Mouse (Mus musculus): ENCODE measurements around the gene Plxnc1.

Plxnc1 gene

GRCm38 (mm10) chr10:94818127-94818526, 126.5 kb downstream of the Plxnc1 start:
- 0 out of 2 replicates have a peak, but pooled peaks cover 2% of the 10 kb centered on the region for H3K36me3 ChIP-seq (ENCODE audit: control insufficient read depth, insufficient read depth, low read length, poor library complexity, severe bottlenecking)
- DNase-seq (ENCODE audit: low read depth, low spot score): no peak
- H3K27me3 ChIP-seq (ENCODE audit: control insufficient read depth, insufficient read depth, low read length, poor library complexity, severe bottlenecking): no peaks in the 10 kb centered on the region

DNA sequence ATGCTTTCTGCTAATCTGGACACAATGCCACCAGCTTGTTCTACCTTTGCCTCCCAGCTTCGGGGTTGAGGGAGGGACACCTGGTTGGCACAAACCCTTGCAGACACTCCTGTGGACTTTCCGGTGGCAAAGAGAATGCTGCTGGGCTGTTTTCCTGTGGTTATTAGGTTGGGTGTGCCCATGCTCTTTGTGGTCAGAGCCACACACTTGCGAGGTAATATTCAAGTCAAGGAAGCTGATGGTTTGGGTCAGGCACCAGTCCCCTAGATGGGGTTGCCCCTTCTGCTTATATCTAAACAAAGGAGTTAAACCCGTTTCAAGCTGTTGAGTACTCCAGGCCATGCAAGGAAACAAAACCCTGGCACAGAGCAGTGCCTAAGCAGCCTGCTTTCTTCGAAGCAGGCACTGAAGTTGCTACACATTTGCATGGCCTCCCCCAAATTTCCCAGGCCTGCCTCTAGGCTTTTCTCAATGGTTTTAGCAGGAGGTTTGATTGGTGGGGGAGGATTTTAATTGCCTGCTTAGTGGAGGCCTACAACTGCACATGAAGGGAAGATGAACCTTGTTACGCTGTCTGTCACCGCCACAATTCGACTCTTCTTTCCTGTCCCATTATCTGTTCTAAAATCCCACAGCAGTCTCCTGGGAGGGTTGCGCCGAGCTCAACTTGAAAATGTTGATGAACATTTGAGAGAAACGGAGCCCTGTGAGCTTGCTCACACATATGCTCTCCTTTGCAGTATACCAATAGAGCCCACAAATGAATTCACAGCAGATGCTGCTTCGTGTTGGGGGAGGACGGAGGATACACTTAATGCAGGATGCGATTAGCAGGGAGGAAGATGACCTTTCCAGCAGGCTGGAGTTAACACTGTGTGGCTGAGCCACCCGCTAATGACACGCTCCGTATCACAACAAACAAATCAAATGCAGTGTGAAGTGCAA, 132.5 kb downstream of the Plxnc1 start:
- DNase-seq (ENCODE audit: low read depth, low spot score): no peak
- no peaks in the 10 kb centered on the region for H3K27me3 ChIP-seq (ENCODE audit: control insufficient read depth, insufficient read depth, low read length, poor library complexity, severe bottlenecking)

DNA sequence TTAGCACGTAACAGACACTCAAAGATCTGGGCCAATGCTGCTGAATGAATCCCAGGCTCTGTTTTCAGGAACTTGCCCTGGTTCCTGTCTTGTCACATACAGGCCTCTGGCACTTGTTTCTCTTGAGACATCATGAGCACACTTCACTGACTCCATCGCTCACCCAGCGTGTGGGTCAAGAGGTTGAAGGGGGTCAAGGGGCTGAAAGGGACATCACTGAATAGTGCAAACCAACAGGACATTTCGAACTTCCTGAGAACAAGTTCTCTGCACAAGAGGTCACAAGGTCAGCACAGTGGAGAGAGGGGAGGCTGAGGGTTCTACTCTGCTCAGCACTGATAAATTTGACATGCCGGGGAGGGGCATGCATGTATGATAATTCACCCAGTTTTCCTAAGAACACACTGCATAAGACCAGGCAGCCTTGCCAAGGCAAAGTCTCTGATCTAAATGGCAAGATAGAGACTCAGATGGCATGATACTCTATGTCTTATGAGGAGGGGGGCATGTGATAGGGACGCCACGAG, 134.6 kb downstream of the Plxnc1 start:
- Histone ChIP-seq H3K36me3 (ENCODE audit: control insufficient read depth, insufficient read depth, low read length, poor library complexity, severe bottlenecking) (peaks cover 2% of the 10 kb centered on the region; the same call in 1 of the 2 replicates), H3K27me3 (ENCODE audit: control insufficient read depth, insufficient read depth, low read length, poor library complexity, severe bottlenecking) (no peaks in the 10 kb centered on the region)
- DNase-seq (ENCODE audit: low read depth, low spot score): no peak

More for the DNA sequence above, 132.5 kb downstream of the Plxnc1 start:
- H3K36me3 ChIP-seq (ENCODE audit: control insufficient read depth, insufficient read depth, low read length, poor library complexity, severe bottlenecking): no peaks in the 10 kb centered on the region

- no peaks in the 10 kb centered on the region for H3K27me3 ChIP-seq (ENCODE audit: control insufficient read depth, insufficient read depth, low read length, poor library complexity, severe bottlenecking)
- peaks cover 7% of the 10 kb centered on the region; the same call in 1 of the 2 replicates for H3K36me3 ChIP-seq (ENCODE audit: control insufficient read depth, insufficient read depth, low read length, poor library complexity, severe bottlenecking)
- DNase-seq (ENCODE audit: low read depth, low spot score): no peak
Observed at GRCm38 (mm10) chr10:94808275-94808674, 136.4 kb downstream of the Plxnc1 start.

GRCm38 (mm10) chr10:94807323-94807722, 137.3 kb downstream of the Plxnc1 start:
- peaks cover 9% of the 10 kb centered on the region; the same call in 1 of the 2 replicates for H3K36me3 ChIP-seq (ENCODE audit: control insufficient read depth, insufficient read depth, low read length, poor library complexity, severe bottlenecking)
- DNase-seq (ENCODE audit: low read depth, low spot score): no peak
- H3K27me3 ChIP-seq (ENCODE audit: control insufficient read depth, insufficient read depth, low read length, poor library complexity, severe bottlenecking): no peaks in the 10 kb centered on the region

DNA sequence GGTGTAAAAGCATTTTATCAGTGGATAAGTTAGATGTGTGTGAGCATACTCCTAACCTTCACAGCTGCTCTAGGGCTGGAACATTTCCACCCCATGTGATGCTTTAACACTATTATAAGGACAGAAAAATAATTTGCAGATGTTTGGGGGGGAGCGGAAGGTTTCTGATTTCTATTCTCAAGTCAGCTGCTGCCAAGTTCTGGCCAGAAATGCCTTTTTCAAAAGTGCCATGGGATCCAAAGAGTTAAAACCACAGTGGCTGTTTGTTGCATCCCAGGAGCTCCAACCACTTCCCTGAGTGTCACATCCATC, 139.8 kb downstream of the Plxnc1 start:
- DNase-seq (ENCODE audit: low read depth, low spot score): no peak
- Histone ChIP-seq H3K36me3 (ENCODE audit: control insufficient read depth, insufficient read depth, low read length, poor library complexity, severe bottlenecking) (peaks cover 12% of the 10 kb centered on the region; the same call in 1 of the 2 replicates), H3K27me3 (ENCODE audit: control insufficient read depth, insufficient read depth, low read length, poor library complexity, severe bottlenecking) (no peaks in the 10 kb centered on the region)

- H3K27me3 ChIP-seq (ENCODE audit: control insufficient read depth, insufficient read depth, low read length, poor library complexity, severe bottlenecking): no peaks in the 10 kb centered on the region
- H3K36me3 ChIP-seq (ENCODE audit: control insufficient read depth, insufficient read depth, low read length, poor library complexity, severe bottlenecking): peaks cover 15% of the 10 kb centered on the region; the same call in 1 of the 2 replicates
- no peak for DNase-seq (ENCODE audit: low read depth, low spot score)
Observed at GRCm38 (mm10) chr10:94804029-94804908, 140.4 kb downstream of the Plxnc1 start.

DNA sequence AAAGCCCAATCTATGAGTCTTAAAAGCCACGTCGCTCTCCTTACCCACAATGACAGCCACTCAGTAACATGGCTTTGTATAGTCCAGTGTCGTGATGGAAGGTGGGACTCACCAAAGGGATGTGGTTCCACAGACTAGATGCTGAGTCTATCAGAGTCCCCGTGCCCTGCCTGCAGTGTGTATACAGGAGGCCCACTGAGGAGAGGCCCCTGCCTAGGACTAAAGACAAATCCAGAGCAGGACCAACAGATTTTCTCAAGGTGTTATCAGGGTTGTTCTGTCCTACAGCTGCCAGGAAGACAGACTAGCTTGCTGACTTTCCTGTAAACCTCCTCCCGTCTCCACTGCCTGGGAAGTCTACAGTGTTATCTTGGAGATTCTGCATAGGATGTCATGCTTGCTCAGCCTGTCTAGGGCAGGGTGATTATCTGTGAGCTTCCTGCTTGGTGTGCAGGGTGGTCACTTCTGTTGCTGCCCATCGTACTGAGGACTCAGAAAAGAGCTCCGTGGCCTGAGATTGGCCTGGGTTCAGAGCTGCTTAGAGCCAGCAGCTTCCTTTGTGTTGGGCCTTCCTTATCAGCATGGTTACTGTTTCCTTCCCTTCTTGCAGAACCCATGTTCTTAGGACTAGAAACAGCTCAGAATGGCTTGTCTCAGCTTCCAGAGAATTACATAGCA, 143.8 kb downstream of the Plxnc1 start:
- H3K27me3 ChIP-seq (ENCODE audit: control insufficient read depth, insufficient read depth, low read length, poor library complexity, severe bottlenecking): no peaks in the 10 kb centered on the region

GRCm38 (mm10) chr10:94799485-94800239, 145.0 kb downstream of the Plxnc1 start:
- H3K36me3 ChIP-seq (ENCODE audit: control insufficient read depth, insufficient read depth, low read length, poor library complexity, severe bottlenecking): peaks cover 17% of the 10 kb centered on the region; the same call in 1 of the 2 replicates
- no peak for DNase-seq (ENCODE audit: low read depth, low spot score)
- H3K27me3 ChIP-seq (ENCODE audit: control insufficient read depth, insufficient read depth, low read length, poor library complexity, severe bottlenecking): no peaks in the 10 kb centered on the region

More for the DNA sequence above, 143.8 kb downstream of the Plxnc1 start:
- H3K36me3 ChIP-seq (ENCODE audit: control insufficient read depth, insufficient read depth, low read length, poor library complexity, severe bottlenecking): peaks cover 17% of the 10 kb centered on the region; the same call in 1 of the 2 replicates
- DNase-seq (ENCODE audit: low read depth, low spot score): no peak

DNA sequence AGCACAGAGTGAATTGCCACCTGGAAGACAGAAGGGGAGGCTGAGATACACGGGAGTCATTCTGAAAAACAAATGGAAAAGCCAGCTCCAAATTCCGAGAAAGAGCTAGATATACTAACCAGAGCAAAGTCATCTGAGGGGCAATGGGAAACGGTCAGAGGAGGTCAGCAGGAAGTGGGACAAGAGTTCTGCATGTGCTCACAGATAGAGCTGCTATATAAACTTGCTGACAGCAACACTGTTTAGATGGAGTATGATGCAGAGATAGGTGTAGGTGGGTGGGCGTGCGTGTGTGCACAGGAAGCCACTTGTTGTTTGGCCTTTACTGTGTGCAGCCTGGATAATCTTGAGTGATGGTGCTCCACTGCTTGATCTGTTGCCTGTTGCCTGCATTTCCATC, 146.5 kb downstream of the Plxnc1 start:
- DNase-seq (ENCODE audit: low read depth, low spot score): no peak
- H3K27me3 ChIP-seq (ENCODE audit: control insufficient read depth, insufficient read depth, low read length, poor library complexity, severe bottlenecking): no peaks in the 10 kb centered on the region
- peaks cover 18% of the 10 kb centered on the region for H3K36me3 ChIP-seq (ENCODE audit: control insufficient read depth, insufficient read depth, low read length, poor library complexity, severe bottlenecking)

- DNase-seq (ENCODE audit: low read depth, low spot score): no peak
- H3K27me3 ChIP-seq (ENCODE audit: control insufficient read depth, insufficient read depth, low read length, poor library complexity, severe bottlenecking): no peaks in the 10 kb centered on the region
- H3K36me3 ChIP-seq (ENCODE audit: control insufficient read depth, insufficient read depth, low read length, poor library complexity, severe bottlenecking): peaks cover 18% of the 10 kb centered on the region
Observed at GRCm38 (mm10) chr10:94794666-94795244, 149.9 kb downstream of the Plxnc1 start.

GRCm38 (mm10) chr10:94793914-94794313, 150.7 kb downstream of the Plxnc1 start:
- no peaks in the 10 kb centered on the region for H3K27me3 ChIP-seq (ENCODE audit: control insufficient read depth, insufficient read depth, low read length, poor library complexity, severe bottlenecking)
- no peak for DNase-seq (ENCODE audit: low read depth, low spot score)
- peaks cover 15% of the 10 kb centered on the region for H3K36me3 ChIP-seq (ENCODE audit: control insufficient read depth, insufficient read depth, low read length, poor library complexity, severe bottlenecking)

DNA sequence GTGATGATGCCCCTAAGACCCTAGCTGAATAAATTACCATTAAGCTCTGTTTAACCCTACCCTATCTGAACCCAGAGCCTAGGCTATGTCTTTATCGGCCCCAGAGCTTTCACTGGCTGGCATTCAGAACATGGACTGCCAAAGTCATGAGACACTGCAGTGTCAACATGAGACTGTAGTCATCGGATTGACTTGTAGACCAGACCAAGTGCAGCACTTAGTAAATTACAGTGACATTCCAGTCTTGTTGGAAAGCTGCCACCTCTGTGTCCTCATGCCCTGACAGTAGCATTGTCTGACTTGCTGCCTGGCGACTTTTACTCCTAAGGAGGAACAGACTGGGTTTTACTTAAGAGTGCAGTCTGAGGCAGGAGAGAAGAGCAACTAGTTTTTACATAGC, 155.4 kb downstream of the Plxnc1 start:
- no peak for DNase-seq (ENCODE audit: low read depth, low spot score)
- no peaks in the 10 kb centered on the region for H3K27me3 ChIP-seq (ENCODE audit: control insufficient read depth, insufficient read depth, low read length, poor library complexity, severe bottlenecking)
- peaks cover 11% of the 10 kb centered on the region for H3K36me3 ChIP-seq (ENCODE audit: control insufficient read depth, insufficient read depth, low read length, poor library complexity, severe bottlenecking)

Measured in splenic B cell, adult 2 months (primary cell).